Mouse (Mus musculus) Muller cell, postnatal 12 days (primary cell): ENCODE measurements around the gene Fam83d.
"Not testable (repeated sequence)": the region's sequence is repeated elsewhere in the genome, so short reads cannot be mapped to it uniquely, and the experiment has no call there.

Source experiments
- DNase-seq: peaks from one replicate; pipeline ENCODE4 v3.0.0-alpha.2; 2015; ENCODE audit errors: inconsistent ontology term

The Fam83d gene

GRCm38 (mm10) chr2:158767742-158768339 lies at the start of gene Fam83d:
Fam83d (plus strand) TSS chr2:158768093.
- peak; percentile 98 for DNase-seq

DNA sequence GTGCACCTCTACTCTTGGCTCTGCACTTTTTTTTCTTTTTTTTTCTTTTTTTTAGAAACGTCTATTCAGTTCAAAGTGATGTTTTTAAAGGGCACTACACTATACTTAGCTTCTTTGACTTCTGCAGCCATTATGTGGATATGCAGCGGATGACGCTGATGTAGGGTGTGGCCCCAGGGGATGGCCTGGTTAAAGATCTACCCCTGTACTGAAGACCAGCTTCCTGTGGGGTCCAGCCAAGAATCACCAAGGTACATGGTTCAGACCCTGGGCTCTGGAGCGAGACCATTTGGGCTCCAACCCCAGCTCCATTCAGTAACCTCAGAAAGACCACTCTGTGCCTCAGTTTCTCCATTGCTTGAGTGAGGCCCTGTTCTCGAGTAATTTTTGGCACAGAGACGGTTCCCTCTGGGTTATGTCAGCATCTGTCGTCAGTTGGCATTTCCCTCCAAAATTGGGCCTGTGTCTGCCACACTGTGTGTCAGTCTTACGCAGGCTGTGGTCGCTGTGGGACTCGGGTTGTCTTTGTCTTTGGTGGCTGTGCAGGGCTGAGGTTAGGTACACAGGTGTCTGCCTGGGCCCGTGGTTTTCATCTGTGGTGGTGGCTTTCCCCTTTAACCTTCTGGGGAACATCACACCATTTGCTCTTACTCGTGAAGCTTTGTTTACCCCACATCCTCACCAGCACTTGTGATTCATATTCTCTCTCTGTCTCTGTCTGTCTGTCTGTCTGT lies 48.9 kb upstream of the Fam83d start:
- DNase-seq = no peak

GRCm38 (mm10) chr2:158720715-158721370 lies 47.0 kb upstream of the Fam83d start:
- no peak for DNase-seq

GRCm38 (mm10) chr2:158721481-158721880 lies 46.4 kb upstream of the Fam83d start:
- DNase-seq = no peak

- no peak for DNase-seq
Observed at GRCm38 (mm10) chr2:158722135-158722534, 45.8 kb upstream of the Fam83d start.

GRCm38 (mm10) chr2:158722991-158723551 lies 44.8 kb upstream of the Fam83d start:
- DNase-seq = no peak

GRCm38 (mm10) chr2:158723806-158724205 lies 44.1 kb upstream of the Fam83d start:
- DNase-seq = no peak

- DNase-seq = no peak
Observed at GRCm38 (mm10) chr2:158726252-158726651, 41.6 kb upstream of the Fam83d start.

DNA sequence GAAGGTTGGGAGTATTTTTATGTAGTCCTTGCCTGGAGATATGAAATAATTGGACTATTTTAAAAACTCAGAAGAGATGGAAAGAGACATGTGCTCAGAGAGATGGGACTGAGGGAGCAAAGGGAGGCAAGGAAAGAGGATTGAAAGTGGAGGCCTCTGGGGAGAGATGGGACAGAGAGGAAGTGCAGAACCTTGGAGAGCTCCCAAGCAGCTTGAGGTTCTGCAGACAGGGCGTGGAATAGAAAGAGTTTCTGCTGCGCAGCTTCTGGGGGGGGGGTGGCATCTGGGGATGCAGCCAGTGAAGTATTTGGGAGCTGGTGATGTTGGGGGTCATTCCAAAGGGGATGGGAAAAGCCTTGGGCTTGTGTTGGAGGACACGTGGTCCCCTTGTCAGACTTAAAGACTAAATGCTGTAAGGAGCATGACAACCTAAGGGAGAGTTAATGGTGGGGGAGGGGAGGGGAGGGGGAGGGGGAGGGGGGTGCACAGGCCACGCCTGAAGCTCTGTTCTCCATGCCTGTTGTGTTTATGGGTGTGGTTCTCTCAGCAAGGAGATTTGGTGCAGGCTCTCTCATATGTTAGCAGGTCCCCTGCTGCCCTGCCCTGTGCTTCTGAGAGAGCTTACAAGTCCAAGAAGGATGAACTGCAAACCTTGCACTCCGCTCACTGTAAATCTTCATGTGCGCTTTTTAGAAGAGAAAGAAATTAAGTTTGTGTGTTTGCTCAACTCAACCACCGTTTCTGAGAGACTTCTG lies 39.7 kb upstream of the Fam83d start:
- DNase-seq = no peak

GRCm38 (mm10) chr2:158730896-158731295 lies 37.0 kb upstream of the Fam83d start:
- peak; percentile 93 for DNase-seq

DNA sequence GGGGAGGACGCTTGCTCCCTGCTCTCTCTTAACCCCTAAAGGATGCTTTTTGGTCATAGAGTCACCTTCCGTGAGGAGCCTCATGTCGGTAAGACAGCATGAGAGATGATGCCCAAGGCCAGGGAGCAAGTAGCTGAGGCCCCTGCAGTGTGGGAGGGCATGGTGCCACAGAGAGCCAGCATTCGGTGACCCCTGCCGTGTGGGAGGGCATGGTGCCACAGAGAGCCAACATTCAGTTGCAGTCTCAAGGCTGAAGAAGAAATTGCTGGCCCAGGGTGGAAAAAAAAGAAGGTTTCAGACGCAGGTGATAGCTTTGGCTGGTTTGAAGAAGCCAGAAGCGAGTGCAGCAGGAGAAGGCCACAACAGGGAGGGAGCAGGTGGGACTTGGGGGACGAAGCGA lies 35.4 kb upstream of the Fam83d start:
- no peak for DNase-seq

DNA sequence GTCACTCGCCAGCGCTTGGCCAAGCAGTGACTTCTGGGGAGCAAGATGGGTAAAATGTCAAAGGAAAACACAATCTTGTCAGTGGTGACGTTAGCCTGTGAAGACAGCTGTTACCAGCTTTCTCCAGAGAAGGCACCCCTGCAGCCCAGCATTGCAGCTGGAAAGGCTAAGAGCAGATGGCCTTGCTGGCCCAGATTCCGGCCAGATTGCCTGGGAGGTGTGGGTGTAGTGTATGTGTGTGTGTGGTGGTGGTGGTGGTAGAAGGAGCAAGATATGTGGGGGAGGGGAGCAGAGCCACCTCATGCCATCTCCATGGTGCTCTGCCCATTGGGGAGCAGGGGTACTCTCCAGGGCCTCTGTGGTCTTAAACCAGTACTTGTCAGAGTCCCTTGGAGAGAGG lies 34.8 kb upstream of the Fam83d start:
- no peak for DNase-seq

DNA sequence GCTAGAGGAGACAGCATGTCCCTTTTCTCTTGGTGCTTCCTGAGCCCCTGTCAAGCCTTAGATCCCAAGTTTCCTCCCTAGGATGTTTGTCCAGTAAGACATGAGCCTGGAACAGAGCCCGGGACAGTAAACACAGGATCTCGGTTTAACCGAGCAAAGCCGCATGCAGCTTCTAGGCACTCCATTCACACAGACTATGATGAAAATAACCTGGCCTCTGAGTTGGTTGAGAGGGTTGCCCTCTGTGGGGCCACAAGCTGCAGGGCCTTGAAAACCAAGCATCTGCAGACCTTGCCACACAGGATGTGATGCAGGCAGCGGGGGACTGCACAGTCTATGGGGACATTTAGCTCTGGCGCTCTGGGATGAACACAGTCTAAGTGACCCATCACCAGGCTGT lies 34.0 kb upstream of the Fam83d start:
- DNase-seq = no peak

DNA sequence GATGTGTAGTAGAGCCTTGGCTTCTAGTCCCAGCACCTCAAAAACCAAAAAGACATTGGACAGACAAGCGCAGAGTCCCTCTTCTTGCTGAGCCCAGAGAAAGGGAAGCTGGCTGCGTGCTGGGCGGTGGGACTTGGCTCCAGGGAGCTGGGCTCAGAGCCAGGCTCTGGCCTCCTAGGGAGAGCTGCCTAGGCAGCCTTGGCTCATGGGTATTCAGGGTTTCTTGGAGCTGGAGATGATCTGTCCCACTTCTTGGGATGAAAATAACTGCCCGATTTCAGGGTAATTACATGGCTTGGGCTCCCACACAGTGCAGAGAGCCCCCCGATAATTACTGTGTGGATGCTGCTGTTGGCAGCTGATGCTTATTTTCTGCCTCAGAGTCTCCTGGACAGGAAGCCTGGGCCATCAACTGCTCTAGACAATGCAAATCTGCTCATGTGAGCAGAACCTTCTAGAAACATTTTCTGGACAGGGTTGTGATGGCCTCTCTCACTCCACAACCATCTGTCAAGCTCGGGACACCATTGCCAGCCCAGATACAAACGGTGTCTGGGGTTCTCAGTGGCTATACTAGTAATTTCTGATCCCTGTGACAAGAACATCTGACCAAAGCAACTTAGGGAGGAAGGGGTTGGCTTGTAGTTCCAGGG lies 33.3 kb upstream of the Fam83d start:
- DNase-seq = no peak

DNA sequence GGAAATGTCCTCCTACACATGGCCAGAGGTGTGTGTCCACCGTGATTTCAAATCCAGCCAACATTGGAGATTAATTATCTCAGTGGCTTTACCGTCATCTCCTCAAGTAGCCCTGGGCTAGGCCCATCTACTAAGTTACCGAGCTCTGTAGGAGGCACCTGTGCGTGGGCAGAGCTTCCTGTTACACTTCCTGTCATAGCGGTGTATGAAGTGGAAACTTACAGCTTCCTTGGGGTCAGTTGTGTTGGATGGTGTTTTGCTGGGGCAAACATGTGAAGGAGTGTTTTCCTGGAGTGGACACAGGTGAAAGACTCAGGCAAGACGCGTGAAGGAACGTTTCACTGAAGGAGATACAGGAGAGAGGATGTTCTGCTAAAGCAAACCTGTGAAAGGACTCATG lies 32.6 kb upstream of the Fam83d start:
- DNase-seq = no peak

GRCm38 (mm10) chr2:158736247-158736646 lies 31.6 kb upstream of the Fam83d start:
- not testable (repeated sequence) for DNase-seq

DNA sequence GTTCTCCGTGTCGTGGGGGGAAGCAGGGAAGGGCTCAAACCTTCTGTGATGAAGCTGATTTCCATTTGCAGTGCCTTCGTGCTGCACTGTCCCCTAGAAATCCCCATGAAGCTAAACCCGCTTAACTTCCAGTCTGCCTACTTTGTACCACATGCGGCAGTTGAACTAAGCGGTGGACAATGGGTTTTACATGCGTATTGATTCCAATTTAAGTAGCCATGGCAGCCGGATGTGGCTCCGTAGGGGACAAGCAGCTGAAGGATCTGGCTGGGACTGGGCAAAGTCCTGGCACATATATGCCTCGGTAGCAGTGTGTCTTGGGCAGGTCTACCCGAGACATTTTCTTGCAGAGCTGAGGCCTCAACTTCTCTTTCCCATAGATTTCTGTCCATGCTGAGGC lies 29.3 kb upstream of the Fam83d start:
- DNase-seq = no peak

DNA sequence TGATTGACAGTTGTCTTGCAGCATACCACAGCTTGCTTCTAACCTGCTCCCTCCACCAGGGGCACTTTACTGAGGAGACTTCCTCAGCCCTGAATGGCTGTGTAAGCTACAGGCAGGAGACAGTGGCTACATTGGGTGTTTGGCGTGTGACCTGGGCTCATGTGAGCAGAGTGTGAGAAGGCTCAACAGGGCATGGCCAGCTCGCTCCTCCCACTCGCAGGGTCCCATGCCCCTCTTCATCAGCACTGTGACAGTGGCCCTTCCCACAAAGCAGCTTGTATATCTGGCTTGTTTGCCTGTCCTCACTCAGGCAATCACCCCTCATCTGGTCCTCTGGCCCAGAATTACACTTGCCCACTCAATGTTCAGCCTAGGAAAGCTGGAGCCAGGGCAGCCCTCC lies 28.8 kb upstream of the Fam83d start:
- no peak for DNase-seq

DNA sequence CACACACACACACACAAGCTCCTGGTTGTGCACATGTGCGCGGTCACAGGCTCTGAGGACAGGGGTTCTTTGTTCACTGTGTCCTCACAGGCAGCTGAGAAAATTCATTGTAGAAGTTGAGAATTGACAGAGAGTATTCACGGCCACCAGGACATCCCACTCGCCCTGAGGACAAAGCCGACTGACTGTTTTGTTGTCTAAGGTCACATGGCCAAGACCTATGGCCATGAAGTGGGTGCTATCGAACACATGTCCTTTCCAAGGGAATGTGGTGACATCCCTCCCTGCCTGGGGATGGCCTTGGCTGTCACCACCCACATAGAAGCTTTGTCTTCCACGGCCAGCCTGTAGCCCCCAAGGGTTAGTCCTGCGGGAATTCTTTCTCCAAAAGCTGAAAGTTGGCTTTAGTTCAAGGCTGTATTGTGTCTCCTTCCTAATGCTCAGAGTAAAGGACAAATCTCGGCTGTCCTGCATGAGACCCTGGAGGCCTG lies 26.8 kb upstream of the Fam83d start:
- peak; percentile 39 for DNase-seq

DNA sequence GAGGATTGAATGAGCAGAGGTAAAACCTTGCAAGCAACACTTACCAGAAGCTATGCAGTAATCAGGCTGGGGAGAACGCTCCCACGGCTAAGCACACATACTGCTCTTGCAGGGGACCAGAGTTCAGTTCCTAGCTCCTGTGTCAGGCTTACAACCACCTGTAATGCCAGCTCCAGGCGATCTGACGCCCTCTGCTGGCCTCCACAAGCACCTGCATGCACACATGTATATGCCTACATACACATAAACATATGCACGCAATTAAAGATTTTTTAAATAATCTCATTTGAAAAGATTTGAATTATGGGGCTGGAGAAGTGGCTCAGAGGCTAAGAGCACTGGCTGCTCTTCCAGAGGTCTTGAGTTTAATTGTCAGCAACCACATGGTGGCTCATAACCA lies 25.5 kb upstream of the Fam83d start:
- DNase-seq = no peak

DNA sequence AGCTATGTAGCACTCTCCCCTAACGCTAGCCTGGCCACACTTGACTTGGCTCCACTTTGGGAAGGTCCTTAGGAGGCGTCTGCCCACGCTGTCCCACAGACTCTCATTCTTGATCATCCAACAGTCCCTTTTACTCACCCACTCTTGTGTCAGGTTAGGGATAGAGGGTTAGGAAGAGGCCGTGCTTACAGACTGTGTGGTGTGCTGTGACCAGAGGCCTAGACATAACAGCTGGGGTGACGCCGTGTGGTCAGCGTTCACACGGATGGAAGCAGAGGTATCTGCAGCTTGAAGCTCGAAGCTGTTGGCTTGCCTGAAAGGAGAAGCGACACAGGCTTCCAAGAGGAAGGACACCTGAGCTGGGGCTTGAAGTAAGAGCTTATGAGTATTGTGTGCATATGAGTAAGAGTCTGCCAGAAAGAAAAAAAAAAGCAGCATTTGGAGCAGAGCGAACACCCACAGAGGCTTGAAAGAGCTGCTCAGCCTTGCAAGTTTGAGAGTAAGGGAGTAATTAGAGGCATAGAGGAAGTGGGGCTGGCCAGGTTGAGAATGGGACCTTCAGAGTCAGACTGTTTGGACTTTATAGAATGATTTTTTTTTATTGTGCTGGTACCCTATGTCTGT lies 24.3 kb upstream of the Fam83d start:
- no peak for DNase-seq
